Mouse (Mus musculus): Measurements from ENCODE around the gene Soga1.

- TF ChIP-seq CTCF (IDR thresholded peaks at IDR 0.05; ENCODE audit: low read depth), result no peak
- no peak for TF ChIP-seq EP300 (IDR thresholded peaks at IDR 0.05; ENCODE audit: low read depth)
Measured at GRCm38 (mm10) chr2:157007234-157007596, 71.8 kb downstream of the Soga1 start.
